Mouse (Mus musculus): ENCODE measurements around the gene Dnah8.

DNA sequence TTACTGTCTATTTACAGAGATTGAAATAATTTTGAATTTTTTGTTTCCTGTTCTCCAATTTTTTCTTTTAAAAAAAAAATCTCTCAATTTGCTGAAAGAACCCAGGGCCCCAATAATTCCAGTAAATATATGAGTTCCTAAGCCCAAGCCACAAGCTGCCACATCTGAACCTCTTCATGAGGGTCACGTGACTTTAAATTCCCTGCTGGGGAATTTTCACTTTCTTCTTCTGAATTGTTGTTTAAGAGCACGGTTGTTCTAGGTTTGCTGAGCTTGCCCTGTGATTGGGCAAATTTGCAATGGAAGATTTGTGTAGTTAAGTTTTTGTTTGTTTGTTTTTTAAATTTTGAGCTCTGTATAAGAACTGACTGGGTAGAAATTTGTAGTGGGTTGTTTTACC lies 67.3 kb downstream of the Dnah8 start:
- TF ChIP-seq CTCF (IDR thresholded peaks at IDR 0.05; ENCODE audit: insufficient read depth, low read depth, low read length) (no peak), POLR2A (IDR thresholded peaks at IDR 0.05; ENCODE audit: insufficient read depth, low read depth, low read length) (no peak)
